Mouse (Mus musculus) olfactory bulb, adult 2 months (tissue): ENCODE results near the gene Gm7029.
"Not testable (repeated sequence)": the region's sequence is repeated elsewhere in the genome, so short reads cannot be mapped to it uniquely, and the experiment has no call there.

ENCODE experiments used
- CTCF ChIP-seq: fragments of 200-500 bp; IDR thresholded peaks from 2 replicates; pipeline ENCODE4 v1.5.1; 2012; ENCODE audit warnings: low read depth, mild to moderate bottlenecking, low read length, moderate library complexity; ENCODE audit not compliant: insufficient read depth
- POLR2A ChIP-seq: fragments of 200-500 bp; IDR thresholded peaks from 2 replicates; pipeline ENCODE4 v1.6.1; 2012; ENCODE audit warnings: mild to moderate bottlenecking, low read depth, low read length, moderate library complexity; ENCODE audit not compliant: insufficient read depth

GRCm38 (mm10) chr17:33889941-33890532 is 16.4 kb downstream of the Gm7029 start:
- TF ChIP-seq CTCF, POLR2A: not testable (repeated sequence)
